Mouse (Mus musculus) ovary, adult 18-20 months (tissue): ENCODE results near the gene Szrd1.

Source experiments
- DNase-seq: peaks from one replicate; pipeline ENCODE4 v3.0.0; 2022; ENCODE audit warnings: low spot score, mixed read lengths

Szrd1 gene

DNA sequence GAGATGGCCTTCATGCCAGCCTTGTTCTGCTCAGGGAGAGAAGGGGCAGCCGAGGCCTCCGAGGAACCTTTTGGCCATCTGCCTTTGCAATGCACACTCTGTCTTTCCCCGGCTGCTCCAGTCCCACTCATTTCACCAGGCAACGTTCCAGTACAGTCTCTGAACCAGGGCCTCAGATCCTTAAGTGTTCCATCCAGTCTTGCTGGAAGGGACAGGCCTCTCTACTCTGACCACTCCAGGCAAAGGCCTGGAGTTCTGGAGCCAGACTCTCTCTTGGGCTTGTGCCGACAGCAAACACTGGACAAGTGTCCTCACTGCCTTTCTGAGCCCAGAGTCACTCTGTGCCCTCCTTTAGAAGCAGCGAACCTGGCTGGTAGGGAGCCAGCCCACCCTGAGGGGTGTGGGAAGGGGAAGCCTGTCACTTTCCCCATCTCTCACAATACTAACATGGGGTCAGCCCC lies 25.0 kb downstream of the Szrd1 start:
- DNase-seq = no peak

DNA sequence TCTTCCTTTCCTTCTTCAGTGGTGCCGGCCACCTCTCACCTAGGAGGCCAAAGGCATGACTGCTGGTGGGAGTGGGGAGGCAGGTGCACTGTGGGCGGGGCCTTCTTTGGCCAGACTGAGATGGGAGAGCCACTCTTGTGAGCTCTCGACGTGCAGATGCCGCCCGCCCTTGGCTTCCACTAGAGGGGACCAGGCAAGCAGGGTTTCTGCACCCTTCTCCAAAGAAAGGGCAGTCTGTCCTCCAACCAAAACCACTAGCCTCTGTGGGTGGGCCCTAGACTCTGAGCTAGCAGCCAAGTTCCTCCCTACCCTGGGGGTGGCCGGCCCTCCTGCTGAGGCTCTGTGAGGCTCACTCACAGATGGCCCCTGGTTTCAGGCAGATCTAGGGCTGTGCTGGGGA lies 25.7 kb downstream of the Szrd1 start:
- DNase-seq = no peak

DNA sequence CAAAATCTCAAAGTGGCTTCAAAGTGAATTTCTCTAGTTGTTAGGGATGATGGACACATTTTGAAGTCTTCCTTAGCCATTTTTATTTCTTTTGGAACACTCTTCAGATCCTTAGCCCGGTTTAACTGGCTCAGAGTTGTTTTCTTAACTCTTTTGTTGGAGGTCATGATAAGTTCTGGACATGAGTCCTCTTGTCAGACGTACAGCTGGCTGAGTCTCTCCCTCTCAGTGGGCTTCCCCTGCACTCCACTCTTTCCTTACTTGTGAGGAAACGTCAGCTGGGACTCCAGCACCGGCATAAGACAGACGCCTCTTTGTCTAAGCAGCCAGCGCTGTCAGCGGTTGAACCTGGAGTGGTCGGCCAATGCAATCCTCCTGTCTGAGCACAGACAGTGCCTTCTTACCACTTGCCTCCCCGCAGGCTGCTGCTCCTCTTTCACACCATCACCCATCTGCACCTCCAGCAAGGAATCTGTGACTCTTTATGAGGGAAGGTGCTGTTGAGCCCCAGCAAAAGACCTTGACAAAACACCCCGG lies 31.3 kb downstream of the Szrd1 start:
- DNase-seq = no peak

DNA sequence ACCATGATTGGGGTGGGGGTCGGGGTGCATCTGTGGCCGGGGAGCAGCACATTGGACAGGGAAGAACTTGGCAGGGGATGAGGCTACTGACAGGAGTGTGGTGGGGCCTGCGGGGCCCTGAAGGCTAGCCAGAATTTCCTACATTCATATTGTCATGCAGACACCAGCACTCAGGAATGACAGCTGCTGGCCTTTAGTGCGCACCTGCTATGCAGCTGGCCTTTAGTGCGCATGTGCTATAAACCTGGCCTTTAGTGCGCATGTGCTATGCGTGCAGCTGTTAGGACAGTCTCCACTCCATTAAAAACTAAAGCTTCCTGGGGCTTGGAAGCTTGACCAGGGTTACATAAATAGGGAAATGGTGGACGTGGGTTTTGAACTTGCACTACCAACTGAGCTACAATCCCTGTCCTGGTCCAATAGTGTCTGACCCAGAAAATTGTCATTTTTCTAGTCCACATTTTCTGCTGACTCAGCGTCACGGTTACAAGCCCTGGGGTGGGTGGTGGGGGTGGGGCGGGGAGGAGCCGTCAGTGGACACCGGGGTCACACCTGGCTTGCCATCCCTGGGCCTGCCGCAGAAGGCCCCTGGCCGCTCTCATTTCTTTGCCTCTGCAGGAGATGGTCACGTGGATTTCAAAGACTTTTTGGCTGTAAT lies 32.9 kb downstream of the Szrd1 start:
- DNase-seq = no peak

DNA sequence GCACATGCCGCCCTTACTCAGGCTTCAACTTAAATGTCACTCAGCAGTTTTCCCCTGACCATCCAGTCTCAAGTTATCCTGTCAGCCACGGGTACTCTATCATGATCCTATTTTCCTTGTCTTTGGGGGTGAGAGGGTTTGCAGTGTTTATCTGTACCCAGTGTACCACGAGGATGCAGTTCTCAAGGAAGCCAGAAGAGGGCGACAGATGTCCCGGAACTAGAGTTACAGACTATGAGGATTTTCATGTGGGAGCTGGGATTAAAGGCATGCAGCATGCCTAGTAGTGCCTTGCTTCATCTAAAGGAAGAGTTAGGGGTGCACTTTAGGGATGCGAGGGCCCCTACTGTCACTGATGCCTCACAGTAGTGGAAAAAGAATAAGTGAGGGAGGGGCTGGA lies 37.7 kb downstream of the Szrd1 start:
- DNase-seq = no peak

DNA sequence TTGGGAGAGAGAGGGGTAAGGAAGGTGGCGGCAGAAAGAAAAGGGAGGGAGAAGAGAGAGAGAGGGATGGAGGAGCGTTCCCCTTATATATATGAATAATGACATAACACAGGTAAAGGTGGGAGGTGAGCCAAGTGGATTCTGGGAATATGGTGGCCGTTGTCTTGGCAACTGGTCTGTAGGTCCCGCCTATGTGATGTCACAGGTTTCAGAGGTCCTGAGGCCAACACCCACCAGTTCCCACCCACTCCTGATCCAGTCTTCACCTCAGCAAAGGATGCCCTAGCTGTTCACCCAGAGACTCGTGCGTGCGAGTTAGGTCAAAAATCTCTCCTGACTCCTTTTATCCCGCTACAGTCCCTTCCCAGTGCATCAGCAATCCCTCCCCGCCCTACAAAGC lies 38.3 kb downstream of the Szrd1 start:
- no peak for DNase-seq

DNA sequence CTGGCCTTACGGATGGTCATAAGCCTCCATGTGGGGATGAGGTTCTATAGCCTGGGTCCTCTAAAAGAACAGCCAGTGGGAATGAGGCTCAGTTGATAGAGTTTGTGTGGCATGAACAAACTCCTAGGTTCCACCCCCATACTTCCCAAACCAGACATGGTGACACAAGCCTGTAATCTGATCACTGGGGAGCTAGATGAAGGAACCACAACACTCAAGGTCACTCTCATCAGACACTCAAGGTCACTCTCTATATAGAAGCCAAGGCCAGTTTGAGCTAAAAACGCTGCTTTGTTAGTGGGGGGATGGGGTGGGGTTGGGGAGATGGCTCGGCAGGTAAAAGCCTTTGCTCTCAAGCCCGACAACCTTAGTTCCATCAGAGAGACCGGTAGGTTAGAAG lies 39.6 kb downstream of the Szrd1 start:
- DNase-seq = no peak

DNA sequence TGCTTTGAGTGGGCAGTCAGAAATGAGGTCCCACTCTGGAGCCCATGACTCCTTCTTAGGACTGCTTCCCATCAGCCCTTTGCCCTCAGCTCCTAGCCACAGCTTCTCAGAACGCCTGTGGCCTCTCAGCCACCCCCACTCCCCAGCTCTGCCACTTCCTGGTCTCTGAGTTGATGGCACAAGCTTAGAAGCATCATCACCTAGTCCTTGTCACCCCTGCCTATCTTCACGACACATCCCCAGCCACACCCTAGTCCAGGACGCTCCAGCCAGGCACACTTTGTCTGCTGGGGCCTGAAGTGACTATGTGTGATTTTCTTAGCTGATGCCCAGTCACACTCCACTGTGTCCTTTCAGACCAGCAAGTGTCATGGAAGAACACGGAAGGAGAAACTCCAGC lies 40.6 kb downstream of the Szrd1 start:
- no peak for DNase-seq

DNA sequence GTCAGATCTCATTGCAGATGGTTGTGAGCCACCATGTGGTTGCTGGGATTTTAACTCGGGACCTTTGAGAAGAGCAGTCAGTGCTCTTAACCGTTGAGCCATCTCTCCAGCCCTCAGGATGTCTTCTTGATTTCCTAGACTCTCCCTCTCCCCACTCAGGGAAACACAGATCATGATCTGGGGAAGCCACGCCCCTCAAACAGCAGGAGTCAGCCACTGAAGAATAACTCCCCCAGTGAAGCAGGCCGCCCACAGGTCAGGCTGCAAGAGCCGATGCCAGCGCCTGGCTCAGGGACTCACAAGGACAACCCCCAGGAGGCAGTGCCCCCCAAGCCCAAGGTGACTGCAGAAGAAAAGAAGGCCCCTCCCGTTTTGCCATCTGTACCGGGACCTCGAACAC lies 42.9 kb downstream of the Szrd1 start:
- no peak for DNase-seq

DNA sequence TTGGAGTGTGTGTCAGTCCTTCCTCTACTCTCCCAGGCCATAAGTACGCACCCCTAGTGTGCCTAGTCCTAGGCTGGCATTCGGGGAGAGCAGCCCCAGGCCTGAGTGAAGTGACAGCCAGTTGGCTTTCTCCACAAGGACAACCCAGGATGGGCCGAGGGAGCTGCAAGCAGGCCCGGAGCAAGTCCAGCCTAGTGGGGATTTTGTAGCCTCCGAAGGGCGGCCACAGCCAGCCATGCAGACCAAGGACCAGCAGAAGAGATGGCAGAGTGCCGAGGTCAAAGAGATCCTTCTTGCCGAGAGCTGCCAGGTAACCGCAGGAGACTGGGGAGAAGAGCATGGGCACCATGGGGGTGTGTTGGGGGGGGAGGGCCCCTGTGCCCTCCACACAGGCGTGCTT lies 44.6 kb downstream of the Szrd1 start:
- DNase-seq = no peak

DNA sequence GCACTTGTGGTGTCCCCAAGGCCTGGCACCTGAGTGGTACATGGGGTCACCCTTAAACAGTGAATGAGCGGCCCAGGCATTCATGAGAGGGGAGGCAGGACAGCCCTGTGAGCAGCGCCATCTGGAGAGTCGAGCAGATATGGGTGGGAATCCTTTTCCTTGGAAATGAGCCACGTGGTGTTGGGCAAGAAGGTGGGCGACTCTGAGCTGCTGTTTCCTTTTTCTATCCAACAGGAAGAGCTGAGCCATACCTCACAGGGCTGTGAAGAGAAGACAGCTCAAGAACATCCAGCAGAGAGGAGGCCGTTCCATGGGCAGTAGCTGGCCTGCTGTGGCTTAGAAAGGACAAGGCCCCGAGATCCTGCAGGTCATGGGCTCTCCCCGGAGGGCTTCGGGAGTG lies 50.9 kb downstream of the Szrd1 start:
- no peak for DNase-seq

DNA sequence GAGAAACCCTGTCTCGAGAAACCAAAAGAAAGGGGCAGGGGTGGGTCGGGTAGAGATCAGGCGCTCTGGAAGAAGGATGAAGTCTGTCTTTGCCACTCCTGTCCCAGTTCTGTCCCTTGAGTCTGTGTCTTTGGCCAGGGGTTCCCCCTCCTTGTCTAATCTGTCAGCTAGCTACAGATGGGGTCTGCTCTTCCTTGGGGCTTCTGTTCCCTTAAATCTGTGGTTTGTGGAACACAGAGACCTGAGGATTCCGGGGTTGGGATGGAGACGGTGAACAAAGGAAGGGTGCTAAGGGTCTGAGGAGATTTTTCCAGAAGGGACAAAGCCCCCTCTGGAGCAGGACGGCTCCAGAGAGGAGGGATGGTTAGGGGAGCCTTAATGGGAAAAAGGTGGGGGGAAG lies 51.5 kb downstream of the Szrd1 start, which contains the start of gene Spata21:
TSS of gene Spata21 (plus strand) at position 301 of the 400 bp plus-strand sequence.
- DNase-seq = no peak

DNA sequence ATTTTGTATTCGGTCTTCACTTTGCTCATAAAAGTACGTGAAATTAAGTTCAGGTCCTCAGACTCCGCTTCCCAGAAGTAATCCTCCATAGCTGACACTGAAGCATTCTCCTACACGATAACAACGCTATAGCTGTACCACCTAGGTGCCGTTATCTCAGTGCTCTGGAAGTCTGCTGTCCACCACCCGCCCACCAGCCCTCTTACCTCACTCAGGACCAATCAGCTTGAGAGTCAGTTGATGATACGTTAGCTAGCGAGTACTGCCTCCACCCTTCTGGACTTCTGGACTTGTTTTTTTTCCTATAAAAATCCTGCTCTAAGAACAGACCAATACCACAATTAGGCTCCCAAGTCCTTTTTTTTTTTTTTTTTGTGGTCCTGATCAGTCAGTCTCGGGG lies 52.7 kb downstream of the Szrd1 start:
- no peak for DNase-seq

DNA sequence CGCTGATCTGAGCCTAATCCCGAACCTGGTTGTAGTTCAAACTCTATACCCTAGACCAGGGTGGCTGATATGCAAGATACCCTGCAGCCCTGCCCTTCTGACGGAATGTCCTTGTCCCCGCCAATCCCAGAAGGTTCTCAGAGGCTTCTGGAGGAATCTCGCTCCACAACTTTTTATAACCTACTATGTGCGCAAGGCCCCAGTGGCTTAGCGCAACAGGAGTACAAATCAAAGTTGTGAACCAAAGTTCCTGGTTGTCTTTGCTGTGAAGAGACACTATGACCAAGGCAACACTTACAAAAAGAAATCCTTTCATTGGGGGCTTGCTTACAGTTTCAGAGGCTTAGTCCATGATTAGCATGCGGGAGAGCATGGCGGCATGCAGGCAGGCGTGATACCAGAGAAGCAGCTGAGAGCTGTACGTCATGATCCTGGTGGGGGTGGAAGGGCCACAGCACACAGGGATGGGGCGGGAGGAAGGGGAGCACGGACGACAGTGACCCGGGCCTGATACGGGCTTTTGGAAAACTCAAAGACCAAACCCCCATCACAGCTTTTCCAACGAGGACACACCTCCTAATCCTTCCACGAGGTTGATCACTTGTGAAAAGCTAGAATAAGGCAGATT lies 61.0 kb downstream of the Szrd1 start:
- no peak for DNase-seq

DNA sequence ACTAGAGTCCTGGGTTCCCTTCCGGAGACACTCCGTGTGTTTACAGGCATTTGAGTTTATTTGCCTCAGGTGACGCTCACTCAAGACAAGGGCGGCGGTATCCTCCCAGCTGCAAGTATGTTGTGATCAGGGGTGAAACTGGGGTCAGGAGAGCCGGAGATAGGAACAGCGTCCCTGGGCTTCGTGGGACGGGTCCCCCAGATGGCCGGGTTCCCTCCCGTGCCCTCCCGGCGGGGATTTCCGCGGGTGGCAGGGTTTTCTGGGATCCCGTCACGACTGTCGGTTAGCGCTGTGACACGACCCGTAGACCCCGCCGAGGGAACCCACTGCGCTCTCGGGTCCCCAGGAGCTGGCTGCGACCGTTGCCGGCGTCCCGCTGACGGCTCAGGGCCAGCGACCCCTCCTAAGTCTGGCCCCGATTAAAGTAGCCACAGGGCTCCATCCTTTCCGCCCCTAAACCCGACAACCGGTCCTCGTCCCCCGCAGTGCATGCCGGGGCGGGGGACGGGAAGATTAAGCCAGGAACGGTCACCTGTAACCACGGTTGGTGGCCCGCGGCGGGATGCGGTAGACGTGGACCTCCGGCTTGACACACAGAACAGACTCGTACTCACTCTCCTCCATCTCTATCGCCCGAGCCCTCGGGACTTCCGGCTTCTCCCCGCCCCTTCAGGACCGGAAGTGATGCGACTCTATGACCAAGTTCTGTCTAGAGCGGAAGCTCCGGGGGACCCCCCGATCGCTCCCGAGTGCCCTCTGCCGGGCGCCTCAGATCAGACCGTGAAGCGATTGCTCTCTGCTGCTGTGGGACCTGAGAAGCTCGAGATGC lies 61.7 kb downstream of the Szrd1 start, which contains the start of gene Necap2:
TSS of gene Necap2 (minus strand) at position 677 of the 829 bp plus-strand sequence.
- DNase-seq = peak; percentile 88

DNA sequence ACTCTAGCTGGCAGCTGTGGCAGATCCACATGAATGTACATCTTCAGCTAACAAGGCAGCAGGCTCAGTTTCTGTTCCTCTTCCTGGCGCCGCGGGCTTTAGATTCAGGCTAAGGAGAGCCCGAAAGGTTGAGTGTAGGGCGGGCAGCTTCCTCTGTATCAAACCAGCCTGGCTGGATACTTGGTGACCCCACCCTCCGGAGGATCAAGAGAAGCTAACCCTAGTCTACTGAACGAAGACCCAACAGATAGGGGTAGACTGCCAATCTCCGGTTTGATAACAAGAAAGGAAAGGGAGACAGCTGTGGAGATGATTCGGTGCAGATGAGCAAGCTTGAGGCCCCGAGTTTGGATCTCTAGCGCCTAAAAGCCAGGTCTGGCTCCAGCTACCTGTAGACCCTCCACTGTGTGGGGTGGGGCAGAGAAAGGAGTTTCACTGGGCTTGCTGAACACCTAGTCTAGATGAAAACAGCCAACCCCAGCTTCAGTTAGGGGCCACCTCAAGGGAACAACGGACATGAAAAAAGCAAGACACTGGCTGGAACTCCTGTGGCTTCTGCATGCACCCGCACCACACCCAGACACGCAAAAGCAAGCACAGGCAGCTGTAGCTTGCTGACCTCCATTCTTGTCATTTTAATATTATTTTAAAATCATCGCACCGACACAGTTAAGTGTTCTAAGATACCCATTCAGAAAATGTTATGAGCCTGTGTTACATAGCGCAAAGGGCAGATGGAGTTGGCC lies 62.6 kb downstream of the Szrd1 start:
- no peak for DNase-seq

DNA sequence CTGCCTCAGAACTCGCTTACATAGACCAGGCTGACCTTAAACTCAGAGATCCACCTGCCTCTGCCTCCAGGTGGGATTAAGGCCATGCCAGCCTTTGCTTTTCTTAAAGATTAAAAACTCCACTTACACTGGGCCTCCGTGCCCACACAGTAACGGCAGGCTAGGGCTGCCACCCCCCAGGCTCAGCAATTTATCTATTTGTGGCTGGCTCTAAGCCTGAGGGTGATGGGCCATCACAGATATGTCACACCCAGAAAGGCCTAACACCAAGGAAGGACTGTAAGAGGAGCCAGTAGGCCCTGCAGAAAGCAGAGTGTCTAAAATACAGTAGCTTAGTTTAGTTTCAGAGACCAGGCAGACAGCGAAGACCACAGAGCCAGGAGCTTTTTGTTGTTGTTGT lies 65.5 kb downstream of the Szrd1 start:
- DNase-seq = no peak

DNA sequence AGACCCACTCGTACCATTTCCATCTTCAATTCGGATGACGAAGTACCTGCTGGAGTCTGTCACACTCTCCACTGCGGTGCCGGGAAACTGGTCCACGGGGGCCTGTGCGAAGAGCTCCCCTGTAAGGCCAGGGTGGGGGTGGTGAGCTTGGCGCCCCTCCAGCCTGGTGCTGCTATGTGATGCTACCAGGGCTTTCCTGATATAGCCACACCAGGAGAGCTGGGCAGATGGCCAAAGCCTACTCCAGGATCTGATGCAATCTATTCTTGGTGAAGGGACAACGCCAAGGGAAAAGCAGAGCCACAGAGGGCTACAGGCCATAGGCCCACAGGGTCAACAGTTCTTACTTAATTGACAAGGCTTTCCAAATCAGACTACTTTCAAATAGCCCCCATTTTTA lies 65.9 kb downstream of the Szrd1 start:
- no peak for DNase-seq

DNA sequence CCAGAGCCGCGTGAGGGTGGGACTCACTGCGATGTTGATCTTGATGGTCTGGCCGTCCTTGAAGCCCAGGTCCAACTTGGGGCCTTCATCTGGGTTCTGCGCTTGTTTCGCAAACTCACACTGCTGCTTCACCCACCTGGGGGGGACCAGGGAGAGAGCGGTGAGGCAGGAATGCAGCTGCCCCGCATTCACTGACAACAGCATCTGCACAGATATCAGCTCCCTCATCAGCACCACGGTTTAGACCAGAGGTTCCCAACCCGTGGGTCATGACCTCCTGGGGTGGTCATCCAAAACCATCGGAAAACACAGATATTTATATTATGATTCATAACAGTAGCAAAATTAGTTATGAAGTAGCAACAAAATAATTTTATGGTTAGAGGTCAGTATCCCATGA lies 67.1 kb downstream of the Szrd1 start:
- no peak for DNase-seq

DNA sequence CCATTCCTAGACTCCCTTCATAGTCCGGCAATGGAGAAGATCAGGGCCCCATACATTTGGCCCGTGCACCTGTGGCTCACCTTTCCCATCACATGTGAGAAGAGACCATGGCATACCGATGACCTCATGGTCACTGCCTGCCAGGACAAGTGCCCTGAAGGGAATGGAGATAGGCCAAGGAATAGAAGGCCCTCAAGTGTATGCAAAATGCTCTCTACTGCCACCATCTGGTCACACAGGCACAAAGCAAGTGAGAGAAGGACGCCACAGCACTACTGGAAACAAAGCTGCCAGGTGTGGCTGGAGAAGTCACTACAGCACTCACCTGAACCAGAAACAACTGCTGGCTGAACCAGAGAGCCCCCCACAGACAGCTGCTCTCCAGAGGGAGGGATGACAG lies 69.8 kb downstream of the Szrd1 start:
- DNase-seq = no peak

DNA sequence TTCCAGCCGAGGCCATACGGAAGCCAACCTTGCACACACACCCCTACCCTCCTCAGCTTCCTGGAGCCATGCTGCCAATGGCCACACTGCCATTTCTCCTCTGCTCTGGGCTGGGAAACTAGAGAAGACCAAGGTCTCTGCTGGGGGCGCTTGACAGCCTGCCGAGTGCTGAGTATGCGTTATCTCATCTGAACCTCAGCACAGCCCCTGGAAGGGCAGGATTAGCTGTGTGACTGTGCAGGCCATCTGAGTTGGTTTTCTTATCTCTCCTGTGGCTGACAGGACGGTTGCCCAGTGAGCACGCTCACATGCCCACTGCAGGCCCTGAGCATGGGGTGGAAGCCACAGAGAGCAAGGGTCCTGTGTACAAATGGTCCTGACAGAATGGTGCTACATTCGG lies 70.9 kb downstream of the Szrd1 start:
- no peak for DNase-seq

DNA sequence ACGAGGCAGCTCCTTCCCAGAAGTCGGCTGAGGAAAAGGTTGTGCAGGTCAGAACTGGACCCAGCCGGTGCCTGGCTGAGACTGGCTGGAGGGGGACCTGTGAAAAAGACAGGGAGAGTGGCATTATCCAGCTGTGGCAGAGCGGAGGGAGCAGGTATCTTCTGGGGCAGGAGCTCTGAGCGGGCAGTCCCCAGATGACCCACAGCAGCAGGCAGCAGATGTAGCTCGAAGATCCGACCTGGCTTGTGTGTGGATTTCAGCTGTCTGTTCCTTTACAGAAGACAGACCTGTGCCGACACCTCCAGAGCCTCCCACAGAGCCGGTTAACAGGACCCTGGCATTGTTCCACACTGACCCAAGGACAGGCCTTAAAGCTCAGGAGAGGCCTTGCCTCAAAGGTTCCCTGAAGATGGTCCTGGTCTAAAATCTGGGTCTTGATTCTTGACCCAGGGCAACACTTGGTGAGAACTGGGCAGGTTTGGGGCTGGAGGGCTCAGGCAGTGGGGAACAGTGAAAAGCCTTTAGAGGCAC lies 72.0 kb downstream of the Szrd1 start:
- no peak for DNase-seq
